Mouse (Mus musculus) bone marrow macrophage, adult 2 months (primary cell): ENCODE results near the gene Sept9.

Experiments used
- CTCF ChIP-seq: IDR thresholded peaks from 2 replicates; pipeline ENCODE4 v1.5.1; 2012; ENCODE audit warnings: low read depth, mild to moderate bottlenecking, low read length, moderate library complexity
- POLR2A ChIP-seq: IDR thresholded peaks from 2 replicates; pipeline ENCODE4 v1.6.1; 2012; ENCODE audit warnings: mild to moderate bottlenecking, low read depth, low read length, borderline replicate concordance

- TF ChIP-seq CTCF, result no peak
- no peak for TF ChIP-seq POLR2A
Measured at GRCm38 (mm10) chr11:117269946-117270345, 70.5 kb downstream of the Sept9 start.
